Mouse (Mus musculus) liver, adult 2 months (tissue): Measurements from ENCODE around the gene Pawr.

Source experiments
- CTCF ChIP-seq: fragments of 200-500 bp; IDR thresholded peaks from 2 replicates; pipeline ENCODE4 v1.5.1; 2011; ENCODE audit warnings: low read depth, low read length, control low read depth
- POLR2A ChIP-seq: fragments of 200-500 bp; IDR thresholded peaks from 2 replicates; pipeline ENCODE4 v1.6.1; 2011; ENCODE audit warnings: low read length, control low read depth; ENCODE audit not compliant: insufficient read depth; ENCODE audit errors: extremely low read depth

- TF ChIP-seq CTCF (no peak), POLR2A (no peak)
Observed at GRCm38 (mm10) chr10:108336581-108336980, 4.7 kb downstream of the Pawr start.
